In genomic region chr7:137395421-137395820, GRCm38 (mm10) we compare ENCODE assay signal across 21 mouse cellular contexts. TPM values are rescaled to one million over a fixed set of nuclear protein-coding genes. Genes with fewer than 3 reads are reported as not detected.
DNase-seq lines count a peak whose midpoint lies in the region; ATAC-seq lines count a peak whose summit lies in the region.
"Had no signal": no experiment of that assay in that cellular context is flagged by ENCODE, and none has a peak within 500 bp of the region (broad histone marks: within the 10 kb centered on the region; RNA-seq: fewer than 3 reads in every experiment).

No protein-coding gene starts in this region.

- no peak overlapping the region for H3K9ac ChIP-seq in heart, embryonic 12.5 days
- no peak overlapping the region for H3K9ac ChIP-seq in hindbrain, embryonic 14.5 days
- H3K9ac ChIP-seq: forebrain, embryonic 15.5 days; hindbrain, embryonic 12.5 days; liver, embryonic 12.5 days; lung, embryonic 14.5 days had no signal

- whole genome bisulfite sequencing in heart, embryonic 12.5 days, result 72% methylated on average over 4 of the region's 4 CpGs
- WGBS in hindbrain, embryonic 14.5 days, result 86% methylated on average over 4 of the region's 4 CpGs

- H3K4me2 ChIP-seq in heart, embryonic 12.5 days, result no peak overlapping the region
- H3K4me2 ChIP-seq in hindbrain, embryonic 14.5 days (replicated peaks), result no peak overlapping the region
- H3K4me2 ChIP-seq: forebrain, embryonic 15.5 days; hindbrain, embryonic 12.5 days; liver, embryonic 12.5 days; lung, embryonic 14.5 days had no signal

- DNase-seq in heart, postnatal 36 days, result no peak
- DNase-seq in heart, postnatal 10 days, result peak; percentile 7 to 14
- DNase-seq in heart, postnatal 25 days (ENCODE audit: low spot score), result no peak
- peak; percentile 54 for DNase-seq in lung, postnatal 25 days (ENCODE audit: low spot score)
- DNase-seq in lung, postnatal 4 days, result no peak
- DNase-seq in hindbrain, embryonic 14.5 days (ENCODE audit: low spot score), result no peak
- DNase-seq: adrenal gland, postnatal 10 days; cerebellum, adult 9-10 months; kidney, adult 18-20 months; lung, embryonic 14.5 days; midbrain, embryonic 14.5 days; thymus, adult 2 months; thymus, postnatal 4 days had no signal

- peaks cover 13% of the 10 kb centered on the region for H3K4me1 ChIP-seq in heart, embryonic 12.5 days (replicated peaks)
- no peaks in the 10 kb centered on the region for H3K4me1 ChIP-seq in hindbrain, embryonic 14.5 days (replicated peaks; ENCODE audit: control insufficient read depth, insufficient read depth, low read length)
- H3K4me1 ChIP-seq: forebrain, embryonic 15.5 days; hindbrain, embryonic 12.5 days; megakaryocyte, embryonic 14.5 days had no signal

- intact Hi-C loops in heart, postnatal 36 days (cut with DNase I), result no loop called here
- intact Hi-C loops in heart, postnatal 10 days (cut with DNase I), result no loop called here
- intact Hi-C loops in heart, postnatal 25 days (cut with DNase I), result no loop called here

- H3K27ac ChIP-seq in heart, embryonic 12.5 days (ENCODE audit: poor library complexity, severe bottlenecking), result peak overlapping the region; percentile 47; the same call in 1 of the 2 replicates
- H3K27ac ChIP-seq in hindbrain, embryonic 14.5 days, result no peak overlapping the region
- H3K27ac ChIP-seq: forebrain, embryonic 15.5 days; hindbrain, embryonic 12.5 days; liver, embryonic 12.5 days; stomach, postnatal 0 days had no signal

- no peaks in the 10 kb centered on the region; the same call in 1 of the 2 replicates for H3K36me3 ChIP-seq in heart, embryonic 12.5 days
- no peaks in the 10 kb centered on the region for H3K36me3 ChIP-seq in hindbrain, embryonic 14.5 days (replicated peaks; ENCODE audit: control insufficient read depth, insufficient read depth)
- H3K36me3 ChIP-seq: forebrain, embryonic 15.5 days; hindbrain, embryonic 12.5 days; liver, embryonic 12.5 days had no signal

- no peak overlapping the region for H3K4me3 ChIP-seq in heart, embryonic 12.5 days
- no peak overlapping the region for H3K4me3 ChIP-seq in hindbrain, embryonic 14.5 days (replicated peaks; ENCODE audit: low read length)
- H3K4me3 ChIP-seq: forebrain, embryonic 15.5 days; hindbrain, embryonic 12.5 days; liver, embryonic 12.5 days; megakaryocyte, embryonic 14.5 days had no signal

- ATAC-seq in heart, embryonic 12.5 days (ENCODE audit: insufficient number of reproducible peaks, low FRiP score), result no peak
- no peak for ATAC-seq in hindbrain, embryonic 14.5 days (ENCODE audit: low FRiP score)
- no peak for ATAC-seq in erythroblast, adult 5-6 weeks (replicated peaks; ENCODE audit: low FRiP score, poor library complexity, severe bottlenecking)
- ATAC-seq: forebrain, embryonic 15.5 days; liver, embryonic 12.5 days; Patski had no signal

- H3K9me3 ChIP-seq in heart, embryonic 12.5 days (replicated peaks), result no peaks in the 10 kb centered on the region
- no peaks in the 10 kb centered on the region for H3K9me3 ChIP-seq in hindbrain, embryonic 14.5 days (ENCODE audit: control insufficient read depth, low read length)
- H3K9me3 ChIP-seq: forebrain, embryonic 15.5 days; hindbrain, embryonic 12.5 days; liver, embryonic 12.5 days had no signal

- H3K27me3 ChIP-seq in heart, embryonic 12.5 days (replicated peaks), result no peaks in the 10 kb centered on the region
- H3K27me3 ChIP-seq in hindbrain, embryonic 14.5 days (ENCODE audit: control insufficient read depth, insufficient read depth, low read length), result no peaks in the 10 kb centered on the region
- H3K27me3 ChIP-seq: forebrain, embryonic 15.5 days; hindbrain, embryonic 12.5 days; liver, embryonic 12.5 days; megakaryocyte, embryonic 14.5 days; Patski had no signal

RNA-seq across cellular contexts. Expression of gene 9430038I01Rik, which starts 15.1 kb away (rescaled TPM):
- polyA plus RNA-seq in heart, embryonic 12.5 days (2016; fragmentation: Nextera tagmentation; extraction: Ambion mirVana), result 15.1 and 16.8 TPM in 2 replicates
- 10 to 100 TPM in 1 of 2 experiments, 1 to 10 TPM in 1; 7.9 to 11.0 TPM for total RNA-seq in heart, postnatal 36 days (2021)
- 1 to 10 TPM; 8.6 to 9.2 TPM for total RNA-seq in heart, postnatal 10 days (2021)
- total RNA-seq in heart, postnatal 25 days (2021), result 1 to 10 TPM; 6.9 to 7.8 TPM
- 14.1 and 16.6 TPM in 2 replicates for polyA plus RNA-seq in hindbrain, embryonic 14.5 days (2014; fragmentation: Nextera tagmentation; extraction: Ambion mirVana)
- 6.9 TPM in 1 of 2 replicates, not detected in the other for total RNA-seq in erythroblast, adult 5-6 weeks (2015; ENCODE audit: low replicate concordance)
- 0.51 and 5.0 TPM in 2 replicates for total RNA-seq in erythroblast, adult 5-6 weeks (2017; ENCODE audit: low replicate concordance)

RNA-seq across cellular contexts. Expression of gene Glrx3, which starts 42.0 kb away (rescaled TPM):
- 173 and 177 TPM in 2 replicates for polyA plus RNA-seq in heart, embryonic 12.5 days (2016; fragmentation: Nextera tagmentation; extraction: Ambion mirVana)
- 100 to 1,000 TPM; 140 to 143 TPM for total RNA-seq in heart, postnatal 36 days (2021)
- 100 to 1,000 TPM; 117 to 128 TPM for total RNA-seq in heart, postnatal 10 days (2021)
- 100 to 1,000 TPM; 133 to 136 TPM for total RNA-seq in heart, postnatal 25 days (2021)
- 301 and 320 TPM in 2 replicates for polyA plus RNA-seq in hindbrain, embryonic 14.5 days (2014; fragmentation: Nextera tagmentation; extraction: Ambion mirVana)
- 22.7 and 25.7 TPM in 2 replicates for total RNA-seq in erythroblast, adult 5-6 weeks (2015; ENCODE audit: low replicate concordance)
- 27.1 and 28.6 TPM in 2 replicates for total RNA-seq in erythroblast, adult 5-6 weeks (2017; ENCODE audit: low replicate concordance)

Comparison
In these comparisons a context has a peak if more than half of its experiments do, and no peak if none do; other contexts are left out.
1. DNase-seq: peak in heart, postnatal 10 days (2 of 2) and lung, postnatal 25 days (single experiment); none in heart, postnatal 36 days (0 of 2), heart, postnatal 25 days (single experiment), lung, postnatal 4 days (0 of 2) and hindbrain, embryonic 14.5 days (single experiment).
2. RNA of gene Glrx3, which starts 42.0 kb away (total RNA-seq): 140 to 143 TPM in heart, postnatal 36 days, 133 to 136 TPM in heart, postnatal 25 days and 117 to 128 TPM in heart, postnatal 10 days; 22.7 to 28.6 TPM in erythroblast, adult 5-6 weeks; every median in the first group is over 4 times any median in the second.